Mouse (Mus musculus): ENCODE measurements at regions not wholly inside any gene's neighbourhood (a gene's known extent, or its start where the extent isn't known, plus 50 kb on each side); places are given as distances from the start of the nearest gene placed in this dataset.

DNA sequence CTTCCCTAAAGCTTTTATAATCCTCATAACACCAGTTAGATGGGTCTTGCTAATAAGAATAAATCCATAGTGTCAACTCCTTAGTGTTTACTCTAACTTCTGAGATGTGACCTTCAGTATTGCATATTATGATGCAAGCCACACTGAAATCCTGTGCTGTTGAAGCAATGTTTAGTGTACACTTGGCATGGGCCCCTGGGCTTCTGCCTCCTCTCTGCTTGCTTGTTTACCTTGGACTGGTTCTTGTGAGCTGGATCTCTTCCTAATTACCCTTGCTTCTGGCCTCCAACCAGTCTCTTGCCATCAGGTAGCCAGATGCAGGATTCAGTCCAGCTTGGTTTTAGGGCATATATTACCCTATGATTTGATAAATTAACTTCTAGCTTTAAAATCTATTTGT, 57.0 kb downstream of the Rgs2 start:
- DNase-seq: no peak

DNA sequence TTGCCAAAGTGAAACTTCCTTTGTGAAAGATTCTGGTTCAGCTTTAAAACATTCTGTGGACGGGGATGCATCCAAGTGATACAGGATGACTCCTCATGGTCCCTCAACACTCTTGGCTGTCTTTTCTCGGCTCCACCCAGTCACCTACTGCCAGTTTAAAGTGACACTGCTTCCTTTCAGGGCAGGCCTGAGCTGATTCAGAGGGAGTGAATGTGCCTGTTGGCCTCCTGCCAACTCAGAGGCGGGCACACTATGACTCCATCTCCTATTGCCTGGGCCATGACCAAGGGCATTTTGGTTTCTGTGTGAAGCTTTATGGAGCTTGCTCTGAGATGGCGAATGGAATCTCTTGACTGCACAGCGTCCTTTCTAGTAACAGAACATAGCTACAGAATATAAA, 62.5 kb downstream of the Rgs2 start:
- DNase-seq: peak in 1 of 2 experiments; percentile 22

DNA sequence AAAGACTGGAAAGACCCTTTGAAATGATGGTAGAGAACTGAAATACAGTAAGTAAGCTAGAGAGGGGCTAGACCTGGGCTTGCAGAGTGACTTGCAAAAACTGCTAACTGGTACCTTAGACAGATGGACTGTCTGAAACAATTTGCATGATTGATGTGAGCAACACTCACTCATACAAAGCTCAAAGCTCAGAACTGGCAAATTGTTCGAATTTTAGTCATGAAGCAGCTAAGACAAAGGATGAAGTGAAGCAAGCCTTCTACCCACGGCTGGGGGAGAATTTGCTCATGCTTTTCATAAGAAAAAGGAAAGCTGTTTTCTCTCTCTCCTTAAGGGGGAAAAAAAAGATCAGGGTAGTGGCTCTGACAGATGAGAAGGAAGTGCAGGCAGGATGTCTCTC, 64.5 kb downstream of the Rgs2 start:
- DNase-seq: no peak

DNA sequence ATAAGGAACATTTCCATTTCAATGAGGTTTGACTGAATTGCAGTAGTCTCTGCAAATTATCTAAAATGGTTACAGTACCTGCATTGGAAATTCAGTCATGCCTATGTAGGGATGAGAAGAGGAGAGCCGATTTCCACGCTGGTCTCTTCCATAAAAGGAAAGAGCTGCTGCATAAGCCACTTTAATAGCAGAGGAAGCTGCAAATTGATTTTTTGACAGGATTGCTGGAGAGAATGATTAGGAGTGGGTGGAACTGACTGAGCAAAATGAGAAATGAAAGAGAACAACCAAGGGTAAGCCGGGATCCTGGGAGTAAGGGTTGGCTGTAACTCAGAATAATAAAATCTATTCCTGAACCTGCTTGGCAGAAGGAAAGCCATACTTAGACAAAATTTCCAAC, 65.4 kb downstream of the Rgs2 start:
- DNase-seq: no peak

DNA sequence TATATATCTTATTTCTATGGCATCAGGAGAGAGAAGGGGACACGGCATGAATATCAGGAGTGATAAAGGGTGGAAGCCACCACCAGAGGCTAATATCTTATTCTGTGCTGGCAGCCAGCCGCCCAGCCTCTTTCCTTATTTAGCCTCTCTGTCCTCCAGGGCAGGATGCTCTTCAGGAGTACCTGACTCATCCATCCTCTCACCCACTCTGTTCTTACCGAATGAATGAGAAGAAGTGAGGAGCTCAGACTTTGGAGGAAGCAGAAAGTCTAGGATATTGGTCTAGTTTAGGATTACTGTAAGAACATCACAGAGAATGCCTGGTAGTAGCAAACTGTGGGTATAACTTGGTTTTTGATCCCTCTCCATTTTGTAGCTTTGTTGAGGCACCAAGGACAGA, 73.2 kb downstream of the Rgs2 start:
- no peak for DNase-seq

DNA sequence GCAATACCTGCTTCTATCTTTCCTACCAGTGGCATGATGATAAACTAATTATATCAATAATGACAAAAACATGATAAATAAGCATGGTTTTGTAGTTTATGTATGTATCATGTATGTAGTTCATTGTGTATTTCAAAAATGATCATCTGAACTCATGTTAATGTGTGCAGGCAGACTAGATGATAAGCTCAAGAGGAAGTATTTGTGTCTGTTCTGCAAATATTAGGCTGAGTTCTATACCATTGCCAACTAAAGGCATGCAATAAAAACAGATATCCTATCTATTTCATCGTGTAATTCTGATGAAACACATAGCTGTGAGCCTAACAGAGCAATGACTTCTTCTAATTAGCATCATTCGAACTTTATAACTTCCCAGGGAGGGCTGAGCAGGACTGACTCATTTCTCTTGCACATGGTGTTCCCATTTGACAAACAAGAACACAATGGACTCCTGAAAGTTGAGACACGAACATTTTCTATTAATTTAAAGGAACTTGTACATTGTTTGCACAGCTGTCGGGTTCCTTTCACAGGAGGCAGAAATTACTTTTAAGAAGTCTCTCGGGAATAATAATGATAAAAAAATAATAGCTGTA, 74.3 kb downstream of the Rgs2 start:
- DNase-seq: no peak

DNA sequence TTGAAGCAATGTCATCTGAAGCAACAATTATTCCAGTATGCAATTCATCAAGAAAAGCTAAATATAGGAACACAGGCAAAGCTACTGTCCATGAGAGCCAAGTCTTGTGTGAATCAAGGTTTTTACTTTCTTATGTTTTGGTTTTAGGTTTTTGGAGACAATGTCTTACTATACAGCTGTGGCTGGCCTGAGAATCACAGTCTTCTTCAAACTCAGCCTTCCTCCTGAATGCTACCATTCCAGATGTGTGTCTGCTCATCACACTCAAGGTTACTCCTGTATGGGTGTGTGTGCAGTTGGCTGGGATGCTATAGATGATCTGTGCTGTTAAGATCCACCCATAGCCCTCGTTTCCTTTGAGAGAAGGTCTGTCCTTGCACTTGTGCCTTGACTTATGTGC, 81.5 kb downstream of the Rgs2 start:
- no peak for DNase-seq

DNA sequence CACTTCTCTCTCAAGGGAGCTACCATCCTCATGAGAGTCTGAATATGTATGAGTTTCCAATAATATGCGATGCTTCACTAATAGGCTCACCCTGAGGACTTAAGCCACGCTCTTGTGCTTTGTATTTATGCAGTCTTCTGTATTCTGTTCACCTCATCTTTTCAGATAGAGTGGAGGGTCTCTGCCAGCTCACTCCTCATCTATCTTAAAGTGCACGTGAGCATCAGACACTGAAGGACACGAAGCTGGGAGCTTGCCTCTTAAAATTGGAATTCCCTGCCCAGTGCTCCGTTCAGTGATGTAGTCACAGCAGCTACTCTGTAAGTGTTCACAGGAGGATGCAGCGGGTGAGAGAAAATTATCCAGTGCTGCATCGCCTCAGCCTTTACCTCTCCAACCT, 83.7 kb downstream of the Rgs2 start:
- no peak for DNase-seq

DNA sequence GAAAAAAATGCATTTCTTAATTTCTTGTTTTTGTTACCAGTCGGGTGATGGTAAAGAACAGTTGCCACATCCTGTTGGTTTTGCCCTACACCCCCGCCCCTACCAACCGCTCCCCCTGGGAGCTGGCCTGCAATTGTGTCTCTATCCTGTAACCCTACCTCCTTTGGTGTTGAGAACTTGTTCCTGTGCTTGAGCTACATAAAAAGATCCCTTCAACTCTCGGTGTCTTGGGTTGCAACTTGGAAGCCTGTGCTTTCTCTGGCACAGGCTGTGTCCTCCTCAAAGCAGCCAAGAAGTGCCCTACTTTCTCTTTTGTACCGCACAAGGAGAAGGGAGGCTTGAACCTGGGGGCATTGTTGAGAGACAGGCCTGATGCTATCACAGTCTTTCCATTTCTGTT, 85.0 kb downstream of the Rgs2 start:
- DNase-seq: peak; percentile 26 to 36

DNA sequence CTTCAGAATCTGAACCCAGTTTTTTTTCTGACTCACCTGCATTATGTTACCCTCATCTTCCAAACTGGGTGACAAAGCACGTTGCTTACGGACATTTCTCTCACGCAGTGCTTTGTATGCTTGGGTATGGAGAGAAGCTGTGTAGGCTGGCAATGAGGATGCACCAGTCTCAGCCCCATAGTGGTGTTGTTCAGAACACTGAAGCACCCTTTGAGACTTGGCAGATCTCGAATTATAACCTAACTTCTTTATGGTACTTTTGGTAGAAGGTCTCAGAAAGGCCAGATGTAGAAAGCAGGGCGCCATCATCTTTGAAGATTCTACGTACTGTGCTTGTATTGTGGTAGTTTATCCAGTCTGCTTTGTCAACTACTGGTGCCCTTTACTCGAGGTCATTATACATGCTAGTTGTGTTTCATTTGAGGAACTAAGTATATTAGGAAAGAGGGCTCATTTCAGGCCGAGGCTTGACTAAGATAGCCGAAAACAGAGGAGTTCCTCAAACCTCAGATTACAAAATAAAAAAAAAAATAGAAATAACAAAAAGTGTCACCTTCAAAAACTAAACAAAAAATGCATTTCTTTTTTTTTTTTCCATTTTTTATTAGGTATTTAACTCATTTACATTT, 85.7 kb downstream of the Rgs2 start:
- peak in 1 of 2 experiments; percentile 11 for DNase-seq

DNA sequence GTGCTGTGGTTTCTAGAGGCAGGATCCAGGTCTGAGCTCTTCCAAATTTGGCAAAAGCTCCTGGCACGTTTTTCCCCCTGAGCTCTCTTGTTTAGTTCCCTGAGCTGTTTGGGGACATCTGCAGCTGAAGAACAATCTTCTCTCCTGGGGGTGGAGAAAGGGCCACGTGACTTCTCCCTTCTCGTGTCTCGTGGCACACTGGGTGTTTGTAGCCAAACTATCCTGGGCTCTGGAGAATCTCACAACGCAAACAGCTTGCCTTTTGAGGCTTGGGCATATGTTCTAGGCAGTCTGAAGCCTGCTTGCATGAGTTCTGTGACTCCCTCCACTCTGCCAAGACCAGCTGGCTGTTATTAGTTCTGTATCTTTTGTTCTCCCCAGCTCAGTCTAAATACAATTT, 86.3 kb downstream of the Rgs2 start:
- peak; percentile 21 to 36 for DNase-seq

DNA sequence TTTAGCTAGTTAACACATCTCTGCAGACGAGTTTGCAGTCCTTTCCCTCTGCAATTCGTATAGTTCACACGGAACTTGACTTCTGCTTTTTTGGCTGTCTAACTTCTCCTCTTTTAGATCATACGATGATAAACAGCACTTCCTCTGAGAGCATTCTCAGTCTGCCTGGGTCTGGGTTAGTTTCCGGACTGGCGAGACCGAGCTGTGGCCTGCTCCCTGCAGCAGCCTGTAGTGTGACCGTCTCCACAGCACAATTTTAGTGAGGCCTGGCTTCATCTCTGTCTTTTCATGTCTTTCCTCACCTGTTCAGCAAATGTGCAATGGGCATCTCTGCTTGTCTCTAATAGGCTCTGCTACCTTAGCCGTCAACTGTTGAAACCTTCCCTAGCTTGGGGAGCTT, 87.4 kb downstream of the Rgs2 start:
- peak; percentile 56 to 60 for DNase-seq

DNA sequence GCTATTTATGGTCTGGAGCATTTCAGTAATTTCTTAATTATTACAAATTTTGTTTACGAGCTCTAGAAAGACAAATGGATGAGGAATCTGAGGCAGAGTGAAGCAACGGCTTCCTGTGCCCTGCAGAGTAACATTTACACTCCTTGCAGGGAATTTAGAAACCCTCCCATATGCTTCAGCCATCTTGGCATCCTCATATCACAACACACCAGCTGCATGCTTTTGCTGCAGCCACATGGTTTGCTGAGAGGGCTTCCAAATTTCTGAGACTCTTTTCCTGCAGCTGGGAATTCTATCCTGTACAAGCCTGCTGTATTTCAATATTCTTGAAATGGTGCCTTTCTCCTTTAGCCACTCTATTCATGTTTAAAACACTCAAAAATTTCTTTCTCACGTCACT, 91.4 kb downstream of the Rgs2 start:
- DNase-seq: no peak

DNA sequence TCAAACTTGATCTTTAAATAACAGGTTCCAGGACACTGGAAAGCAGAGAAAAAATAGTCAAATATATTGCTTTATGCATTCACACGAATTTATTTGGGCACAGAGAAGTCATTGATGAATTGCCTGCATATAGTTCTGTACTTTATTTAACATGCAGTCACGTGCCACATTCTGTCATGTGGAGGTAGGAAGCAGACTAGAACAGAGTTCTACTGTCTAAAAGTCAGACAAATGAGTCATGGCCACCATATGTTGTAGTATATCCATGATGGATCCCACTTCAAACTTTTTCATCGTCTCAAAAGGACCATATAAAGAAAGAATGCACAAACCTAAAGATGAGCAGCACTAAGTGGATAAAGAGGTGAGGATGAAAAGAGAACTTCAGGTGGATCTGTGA, 92.7 kb downstream of the Rgs2 start:
- no peak for DNase-seq

DNA sequence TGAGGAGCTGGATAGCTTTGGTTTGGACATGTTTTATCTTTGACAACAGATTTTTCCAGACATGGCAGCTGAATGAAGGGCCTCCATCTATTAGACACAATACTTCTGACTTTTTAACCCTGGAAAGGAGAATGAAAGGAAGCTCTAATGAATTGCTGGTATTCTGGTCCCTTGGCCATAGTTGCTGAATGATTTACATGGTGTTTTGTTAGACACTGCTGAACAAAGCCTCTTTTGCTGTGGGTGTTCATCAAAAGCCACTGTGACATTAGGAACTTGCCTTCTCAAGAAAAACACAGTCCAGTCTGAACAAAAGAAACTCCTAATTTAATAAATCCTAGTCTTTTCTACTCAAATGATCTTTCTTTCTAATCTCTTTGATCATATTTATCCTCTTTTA, 93.4 kb downstream of the Rgs2 start:
- DNase-seq: no peak

DNA sequence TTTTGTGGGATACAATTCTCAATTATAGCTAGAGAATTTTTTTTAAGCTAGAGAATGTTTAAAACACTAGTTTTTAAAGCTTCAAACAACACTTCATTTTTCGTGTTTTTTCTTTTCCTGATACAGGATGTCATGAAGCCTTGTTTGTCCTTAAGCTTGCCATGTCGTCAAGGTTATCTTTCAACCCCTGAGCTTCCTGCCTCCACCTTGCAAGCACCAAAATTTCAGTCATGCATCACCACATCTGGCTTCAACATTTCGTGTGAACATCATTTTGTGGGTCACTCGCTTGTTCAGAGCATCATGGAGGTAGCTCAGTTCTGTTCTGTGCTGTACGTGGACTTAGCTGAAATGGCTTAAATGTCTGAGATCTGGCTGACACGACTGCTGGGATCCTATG, 96.6 kb downstream of the Rgs2 start:
- no peak for DNase-seq

DNA sequence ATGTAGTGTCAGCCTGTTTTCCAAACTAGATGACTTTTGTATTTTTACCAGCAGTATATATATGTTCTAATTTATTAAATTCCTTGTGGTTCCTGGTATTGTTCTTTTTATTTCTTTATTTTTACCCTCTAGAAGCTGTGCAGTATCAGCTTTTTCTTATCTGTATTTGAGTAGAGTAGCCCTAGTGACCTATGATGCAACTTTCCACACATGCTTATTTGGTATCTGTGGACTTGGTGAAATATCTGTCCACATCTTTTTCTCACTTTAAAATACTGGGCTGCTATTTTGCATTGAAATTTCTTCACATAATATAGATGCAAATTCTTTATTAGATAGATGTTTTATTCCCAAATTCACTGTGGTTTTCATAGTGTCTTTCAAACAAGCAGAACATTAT, 97.1 kb downstream of the Rgs2 start:
- DNase-seq: no peak

DNA sequence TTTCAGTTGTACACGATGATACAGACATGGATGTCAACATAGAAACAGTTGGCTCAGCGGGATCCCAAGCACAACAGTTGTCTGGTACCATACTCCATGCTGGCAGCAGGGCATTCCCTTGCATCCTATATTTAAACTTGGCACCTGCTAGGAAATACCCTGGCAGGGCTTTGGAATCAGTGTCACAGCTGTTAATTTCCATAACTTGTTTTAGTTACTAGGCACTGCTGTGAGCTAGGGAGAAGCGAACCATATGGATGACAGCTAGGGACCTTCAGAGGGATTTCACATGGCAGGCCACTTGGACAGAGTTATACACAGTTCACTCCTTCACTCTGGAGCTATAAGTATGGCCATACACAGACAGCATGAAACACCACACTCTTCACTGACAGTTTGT, 100.0 kb downstream of the Rgs2 start:
- no peak for DNase-seq

DNA sequence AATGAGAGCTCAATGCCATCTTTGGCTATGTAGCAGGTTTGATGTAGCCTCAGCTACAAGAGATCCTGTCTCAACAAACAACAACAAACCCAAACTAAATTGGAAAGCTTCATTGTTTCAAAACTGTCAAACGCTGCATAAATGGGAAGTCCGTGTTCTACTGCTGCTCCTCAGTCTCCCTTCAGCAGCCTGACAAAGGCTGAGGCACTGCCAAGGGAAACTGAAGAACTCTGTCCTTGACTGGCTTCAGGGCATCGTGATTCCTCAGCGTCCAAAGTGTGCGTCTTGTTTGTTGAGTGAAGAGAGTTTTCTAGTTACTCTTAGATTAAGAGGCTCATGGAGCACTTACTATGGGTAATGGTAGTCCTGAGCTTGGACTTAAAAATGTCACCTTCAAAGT, 100.7 kb downstream of the Rgs2 start:
- no peak for DNase-seq

DNA sequence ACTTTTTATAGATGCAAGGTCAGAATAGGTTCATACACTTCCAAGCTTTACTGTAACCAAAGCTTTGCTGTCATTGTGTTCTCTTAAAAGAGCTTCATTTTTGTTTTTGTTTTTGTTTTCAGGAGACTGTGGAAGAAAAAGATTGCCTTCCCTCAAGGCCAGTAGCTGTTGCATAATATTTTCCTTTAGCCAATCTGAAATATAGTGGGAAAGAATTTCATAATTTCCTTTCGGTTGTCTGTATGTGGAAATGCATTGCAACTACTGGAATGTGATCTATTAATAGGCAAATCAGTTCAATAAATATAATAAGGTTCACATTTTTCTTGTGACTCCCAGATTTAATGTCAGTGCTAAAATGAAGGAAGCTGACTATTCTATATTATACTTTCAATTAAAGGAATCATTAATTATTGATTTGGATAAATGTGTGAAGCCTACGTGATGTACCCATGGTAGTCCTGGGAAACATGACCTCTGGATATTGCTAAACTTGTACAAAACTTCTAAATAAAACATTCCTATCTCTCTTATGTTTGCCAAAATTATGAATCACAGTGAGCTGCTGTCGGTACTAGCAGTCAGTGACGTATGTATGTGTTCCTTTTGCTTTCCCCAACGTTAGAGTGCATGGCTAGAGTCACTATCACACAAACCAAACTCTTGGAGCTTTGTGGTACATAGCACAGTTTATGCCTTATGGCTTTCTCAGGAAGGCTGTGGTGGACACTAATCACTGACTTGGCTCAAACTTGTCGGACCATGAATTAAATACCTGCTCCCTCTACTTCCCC, 102.6 kb downstream of the Rgs2 start:
- no peak for DNase-seq

DNA sequence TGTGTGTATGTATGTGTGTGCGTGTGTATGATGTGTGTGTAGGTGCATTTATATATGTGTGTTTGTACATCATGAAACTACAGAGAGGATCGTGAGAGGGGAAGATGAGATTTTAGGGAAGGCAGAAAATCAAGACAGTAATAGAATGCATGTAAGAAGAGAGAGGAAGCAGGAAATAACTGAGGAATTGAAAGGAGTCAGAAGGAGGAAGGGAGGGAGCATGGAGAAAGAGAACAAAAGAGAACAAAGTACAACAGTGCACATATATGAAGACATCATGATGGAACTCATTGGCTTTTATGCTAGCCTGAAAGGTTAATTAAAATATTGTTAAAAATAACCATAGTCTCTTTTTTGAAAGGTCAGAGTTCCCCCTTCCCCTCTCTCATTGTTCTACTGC, 111.4 kb downstream of the Uchl5 start:
- no peak for DNase-seq

DNA sequence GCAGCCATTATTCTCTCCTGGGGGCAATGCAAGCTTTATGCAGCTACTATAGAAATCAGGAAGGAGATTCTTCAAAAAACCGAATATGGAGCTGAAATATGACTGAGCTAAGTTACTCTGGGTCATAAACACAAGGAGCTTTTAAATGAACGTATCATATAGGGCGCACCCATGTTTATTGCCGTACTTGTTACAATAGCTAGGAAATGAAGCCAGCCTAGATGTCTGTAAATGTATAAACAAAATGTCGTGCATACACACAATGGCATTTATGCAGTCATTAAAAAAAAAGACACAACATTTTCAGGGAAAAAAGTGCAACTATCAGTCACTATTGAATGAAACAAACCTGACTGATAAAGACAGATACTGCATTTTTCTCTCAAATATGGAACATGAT, 111.0 kb downstream of the Uchl5 start:
- no peak for DNase-seq

DNA sequence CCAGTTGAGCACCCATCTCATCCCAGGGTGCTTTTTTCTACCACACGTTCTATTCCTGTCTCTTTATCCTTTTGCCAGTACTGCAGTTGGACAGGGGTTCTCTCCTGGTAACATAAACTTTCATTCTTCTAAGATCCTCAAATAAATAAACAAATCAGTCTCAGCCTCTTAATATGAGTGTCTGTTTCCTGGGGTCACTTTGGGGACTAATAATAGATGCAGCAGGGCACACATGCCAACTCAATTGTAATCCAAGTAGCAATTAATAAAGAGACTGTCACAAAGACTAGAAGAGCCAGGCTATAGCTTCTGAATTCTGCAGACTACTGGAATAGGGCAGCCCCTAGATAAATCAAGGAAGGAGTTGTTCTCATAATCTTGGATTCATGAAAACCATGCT, 108.9 kb downstream of the Uchl5 start:
- no peak for DNase-seq

DNA sequence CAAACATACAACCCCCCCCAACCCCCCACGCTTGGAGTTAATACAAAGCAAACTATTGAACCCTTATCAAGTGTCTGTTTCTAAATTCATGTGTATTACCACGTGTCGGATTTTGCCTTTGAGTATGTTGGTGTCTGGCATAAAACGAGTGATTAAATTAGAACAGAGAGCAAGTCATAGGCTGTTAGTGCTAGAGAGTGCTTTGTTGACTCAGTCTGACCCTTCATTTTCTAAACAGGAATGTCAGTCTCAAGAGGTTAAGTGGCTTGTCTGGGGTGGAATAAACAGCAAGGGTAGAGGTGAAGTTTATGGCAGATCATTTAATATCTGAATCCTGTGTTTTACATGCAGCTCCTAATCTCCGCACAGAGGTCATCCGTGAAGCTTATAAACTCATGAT, 104.1 kb downstream of the Uchl5 start:
- no peak for DNase-seq

DNA sequence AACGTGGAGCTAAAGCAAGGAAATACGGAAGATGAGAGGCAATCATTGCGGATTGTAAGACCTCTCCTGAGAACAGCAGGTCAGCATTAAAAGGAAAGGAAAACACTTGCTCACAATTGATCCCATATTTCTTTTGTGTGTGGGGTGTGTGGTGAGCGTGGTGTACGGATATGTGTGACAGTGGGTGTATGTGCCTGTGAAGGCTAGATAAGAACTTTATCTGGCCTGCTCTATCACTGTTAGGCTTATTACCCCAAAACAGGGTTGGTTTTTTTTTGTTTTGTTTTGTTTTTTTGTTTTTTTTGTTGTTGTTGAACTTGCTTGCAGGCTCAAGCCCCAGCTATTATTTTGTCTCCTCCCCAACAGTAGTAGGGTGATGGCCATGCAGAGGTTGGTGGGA, 102.5 kb downstream of the Uchl5 start:
- no peak for DNase-seq

All from spleen, adult 18-20 months (tissue).